Mouse (Mus musculus) right cerebral cortex, postnatal 14 days (tissue): Measurements from ENCODE around the gene Vmn2r4.
"Not testable (repeated sequence)": the region's sequence is repeated elsewhere in the genome, so short reads cannot be mapped to it uniquely, and the experiment has no call there.

Experiments
- DNase-seq: peaks from one replicate; pipeline ENCODE4 v3.0.0; 2022

Gene Vmn2r4

GRCm38 (mm10) chr3:64415268-64415667 is at the start of gene Vmn2r4:
Vmn2r4 (minus strand) TSS chr3:64415368.
- DNase-seq: not testable (repeated sequence)

GRCm38 (mm10) chr3:64434261-64434660 is 19.1 kb upstream of the Vmn2r4 start:
- not testable (repeated sequence) for DNase-seq

- not testable (repeated sequence) for DNase-seq
These were observed 13.1 kb upstream of the Vmn2r4 start for GRCm38 (mm10) chr3:64428117-64428798.

- DNase-seq: not testable (repeated sequence)
These were observed 7.0 kb upstream of the Vmn2r4 start for GRCm38 (mm10) chr3:64422141-64422540.

GRCm38 (mm10) chr3:64417477-64417876 is 2.3 kb upstream of the Vmn2r4 start:
- DNase-seq: not testable (repeated sequence)

GRCm38 (mm10) chr3:64414253-64414652 is 915 bp downstream of the Vmn2r4 start:
- not testable (repeated sequence) for DNase-seq

GRCm38 (mm10) chr3:64359286-64360035 is 55.7 kb downstream of the Vmn2r4 start:
- DNase-seq: no peak
